Mouse (Mus musculus) ES-E14 (cell line): ENCODE results near the gene Kcna10.

Experiments used
- CHD2 ChIP-seq: IDR thresholded peaks from 2 replicates; pipeline ENCODE4 v1.6.1; 2014; ENCODE audit warnings: mild to moderate bottlenecking, low read depth, low read length, inconsistent platforms
- HCFC1 ChIP-seq: IDR thresholded peaks from 2 replicates; pipeline ENCODE4 v1.6.1; 2012; ENCODE audit warnings: low read length, inconsistent platforms, borderline replicate concordance; ENCODE audit not compliant: insufficient read depth
- MAFK ChIP-seq: IDR thresholded peaks from 2 replicates; pipeline ENCODE4 v1.6.1; 2014; ENCODE audit warnings: mild to moderate bottlenecking, low read depth, low read length, inconsistent platforms; ENCODE audit not compliant: insufficient read depth
- ZC3H11A ChIP-seq: IDR thresholded peaks from 2 replicates; pipeline ENCODE4 v1.6.1; 2012; ENCODE audit warnings: low read depth, mild to moderate bottlenecking, inconsistent platforms, low read length, borderline replicate concordance
- ZNF384 ChIP-seq: IDR thresholded peaks from 2 replicates; pipeline ENCODE4 v1.6.1; 2012; ENCODE audit warnings: low read depth, low read length, inconsistent platforms

- TF ChIP-seq HCFC1 (no peak), MAFK (no peak), CHD2 (no peak), ZC3H11A (no peak), ZNF384 (no peak)
Measured at GRCm38 (mm10) chr3:107204413-107204812, 21.6 kb downstream of the Kcna10 start.
